Mouse (Mus musculus) G1E (cell line): ENCODE measurements around the gene Hebp1. TPM values are rescaled to one million over a fixed set of nuclear protein-coding genes. Genes with fewer than 3 reads are reported as not detected.

Experiments used
- ATAC-seq: 2 replicates; pipeline ENCODE4 v1.8.0; 2016; ENCODE audit warnings: mild to moderate bottlenecking; ENCODE audit not compliant: insufficient number of reproducible peaks, poor library complexity, low FRiP score, severe bottlenecking; ENCODE audit errors: extremely low read depth
- DNase-seq: peaks from one replicate; pipeline ENCODE4 v3.0.0; 2012; ENCODE audit warnings: low spot score
- H3K27me3 ChIP-seq: 2 replicates; pipeline ENCODE4 v1.6.1; 2012; ENCODE audit warnings: mild to moderate bottlenecking, low read length, inconsistent platforms; ENCODE audit not compliant: insufficient read depth
- H3K36me3 ChIP-seq: replicated peaks from 2 replicates; pipeline ENCODE3; 2012; ENCODE audit warnings: mild to moderate bottlenecking, inconsistent platforms
- H3K4me1 ChIP-seq: 2 replicates; pipeline ENCODE4 v1.6.1; 2012; ENCODE audit warnings: low read depth, low read length, inconsistent platforms, mixed read lengths; ENCODE audit not compliant: insufficient read depth
- H3K4me3 ChIP-seq: 2 replicates; pipeline ENCODE4 v1.5.1; 2012; ENCODE audit warnings: low read depth, mild to moderate bottlenecking, inconsistent platforms, low read length, moderate library complexity, mixed read lengths
- H3K9me3 ChIP-seq: replicated peaks from 2 replicates; pipeline ENCODE4 v1.6.1; 2012; ENCODE audit warnings: inconsistent platforms
- CTCF ChIP-seq: IDR thresholded peaks from 2 replicates; pipeline ENCODE4 v1.5.1; 2012; ENCODE audit warnings: low read depth, low read length, inconsistent platforms, mixed read lengths
- GATA1 ChIP-seq: IDR thresholded peaks from 2 replicates; pipeline ENCODE4 v1.6.1; 2012; ENCODE audit warnings: borderline replicate concordance, low read length, inconsistent platforms, mixed read lengths
- GATA2 ChIP-seq: IDR thresholded peaks from 2 replicates; pipeline ENCODE4 v1.6.1; 2012; ENCODE audit warnings: low read depth, low read length, inconsistent platforms, borderline replicate concordance
- POLR2AphosphoS5 ChIP-seq: IDR thresholded peaks from 2 replicates; pipeline ENCODE4 v1.6.1; 2012; ENCODE audit warnings: low read depth, low read length, inconsistent platforms; ENCODE audit not compliant: insufficient replicate concordance
- TAL1 ChIP-seq: conservative IDR thresholded peaks from 2 replicates; pipeline ENCODE4 v1.6.1; 2012; ENCODE audit warnings: low read depth, low read length, inconsistent platforms, mixed read lengths
- polyA plus RNA-seq: library from polyadenylated mRNA; stranded (reverse); fragments of >175 nt; gene quantifications from 2 replicates; pipeline ENCODE4 v1.2.3, GENCODE M21; 2012
- total RNA-seq, 2 experiments: library from RNA; stranded (forward) in 1 of 2; stranded (reverse) in 1 of 2; fragments of 200-1000 nt in 1 of 2; fragments of >200 nt in 1 of 2; fragmentation: Nextera tagmentation in 1 of 2; gene quantifications; 2 replicates each; pipeline ENCODE4 v1.2.3; 2014 to 2017

Hebp1 gene
- total and polyA plus RNA-seq, 3 experiments: 5.6 to 45.4 (median 21.4) TPM

DNA sequence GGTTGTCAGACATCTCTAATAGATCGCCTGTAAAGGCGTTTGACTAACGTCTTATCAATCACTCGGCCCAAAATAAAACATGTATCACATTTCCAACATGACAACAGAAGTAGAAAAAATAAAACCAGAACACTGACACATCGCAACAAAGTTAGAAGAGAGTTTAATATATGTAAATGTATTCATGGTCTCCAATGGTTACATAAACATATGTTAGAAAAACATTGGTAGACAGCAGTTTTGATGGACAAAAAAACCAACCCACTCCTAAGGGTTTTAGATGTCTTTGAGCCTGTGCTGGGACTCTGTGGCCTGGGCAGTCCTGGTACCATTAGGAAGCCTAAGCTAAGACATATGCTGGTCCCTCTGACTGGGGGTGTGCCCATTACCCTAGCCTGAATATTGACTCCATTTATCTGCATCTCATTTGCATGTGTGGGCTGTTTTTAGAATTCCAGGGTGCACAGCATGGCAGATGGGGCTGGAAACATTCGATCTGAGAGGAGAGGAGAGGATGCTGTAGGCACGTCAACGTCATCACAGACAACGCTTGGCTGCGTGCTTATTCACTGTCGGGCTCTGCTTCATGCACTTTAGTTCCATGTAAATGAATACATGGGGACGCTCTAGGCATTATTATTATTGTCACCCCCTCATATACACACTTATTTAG, 104.9 kb downstream of the Hebp1 start:
- DNase-seq: no peak
- no peaks in the 10 kb centered on the region for H3K36me3 ChIP-seq
- TF ChIP-seq POLR2AphosphoS5: no peak
- TF ChIP-seq GATA1: no peak
- TF ChIP-seq TAL1: no peak
- no peak for TF ChIP-seq GATA2
- TF ChIP-seq CTCF: no peak
- no peaks in the 10 kb centered on the region for H3K9me3 ChIP-seq
- H3K4me3 ChIP-seq: no peak overlapping the region
- H3K27me3 ChIP-seq: no peaks in the 10 kb centered on the region
- no peak for ATAC-seq
- H3K4me1 ChIP-seq: no peaks in the 10 kb centered on the region

DNA sequence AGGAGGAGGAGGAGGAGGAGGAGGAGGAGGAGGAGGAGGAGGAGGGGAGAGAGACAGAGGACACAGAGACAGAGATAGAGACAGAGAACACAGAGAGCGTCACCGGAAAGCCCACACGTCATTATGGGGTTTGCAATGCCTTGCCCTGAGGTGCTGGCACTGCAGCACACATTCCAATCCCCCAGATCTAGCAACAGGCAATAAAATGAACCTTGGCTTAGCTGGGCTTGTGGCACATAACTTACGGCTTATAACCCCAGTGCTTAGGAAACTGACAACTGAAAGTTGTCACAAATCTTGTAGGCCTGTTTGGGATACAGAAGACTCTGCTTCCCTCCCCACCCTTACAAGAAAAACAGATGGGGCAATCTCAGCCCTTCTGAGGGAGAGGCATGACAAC, 107.2 kb downstream of the Hebp1 start:
- Histone ChIP-seq H3K4me3 (no peak overlapping the region), H3K27me3 (no peaks in the 10 kb centered on the region), H3K36me3 (no peaks in the 10 kb centered on the region), H3K9me3 (no peaks in the 10 kb centered on the region), H3K4me1 (no peaks in the 10 kb centered on the region)
- no peak for ATAC-seq
- DNase-seq: no peak
- no peak for TF ChIP-seq GATA2
- TF ChIP-seq TAL1: no peak
- no peak for TF ChIP-seq GATA1
- no peak for TF ChIP-seq CTCF
- TF ChIP-seq POLR2AphosphoS5: no peak

DNA sequence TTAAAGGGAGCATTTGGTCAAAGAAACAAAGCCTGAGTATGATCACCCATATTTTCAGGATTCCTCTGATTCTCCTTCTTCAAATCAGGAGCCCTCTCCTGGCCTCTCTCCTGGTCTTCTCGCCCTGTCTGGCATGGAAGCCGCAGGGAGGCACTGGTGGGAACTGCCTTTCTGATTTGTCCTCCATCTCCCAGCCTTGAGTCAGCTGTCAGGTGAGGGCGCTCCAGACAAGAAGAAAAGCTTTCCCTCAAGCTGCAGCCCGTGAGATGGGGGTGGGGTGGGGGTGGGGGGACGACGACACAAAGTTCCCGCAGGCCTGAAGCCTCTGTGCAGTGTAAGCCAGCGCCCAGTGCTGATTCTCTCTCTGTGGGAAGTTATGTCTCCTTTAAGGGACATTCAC, 108.0 kb downstream of the Hebp1 start:
- no peaks in the 10 kb centered on the region for H3K4me1 ChIP-seq
- TF ChIP-seq GATA2 (no peak), POLR2AphosphoS5 (no peak), GATA1 (no peak), TAL1 (no peak), CTCF (no peak)
- H3K36me3 ChIP-seq: no peaks in the 10 kb centered on the region
- H3K9me3 ChIP-seq: no peaks in the 10 kb centered on the region
- DNase-seq: no peak
- H3K27me3 ChIP-seq: no peaks in the 10 kb centered on the region
- ATAC-seq: no peak
- no peak overlapping the region for H3K4me3 ChIP-seq

DNA sequence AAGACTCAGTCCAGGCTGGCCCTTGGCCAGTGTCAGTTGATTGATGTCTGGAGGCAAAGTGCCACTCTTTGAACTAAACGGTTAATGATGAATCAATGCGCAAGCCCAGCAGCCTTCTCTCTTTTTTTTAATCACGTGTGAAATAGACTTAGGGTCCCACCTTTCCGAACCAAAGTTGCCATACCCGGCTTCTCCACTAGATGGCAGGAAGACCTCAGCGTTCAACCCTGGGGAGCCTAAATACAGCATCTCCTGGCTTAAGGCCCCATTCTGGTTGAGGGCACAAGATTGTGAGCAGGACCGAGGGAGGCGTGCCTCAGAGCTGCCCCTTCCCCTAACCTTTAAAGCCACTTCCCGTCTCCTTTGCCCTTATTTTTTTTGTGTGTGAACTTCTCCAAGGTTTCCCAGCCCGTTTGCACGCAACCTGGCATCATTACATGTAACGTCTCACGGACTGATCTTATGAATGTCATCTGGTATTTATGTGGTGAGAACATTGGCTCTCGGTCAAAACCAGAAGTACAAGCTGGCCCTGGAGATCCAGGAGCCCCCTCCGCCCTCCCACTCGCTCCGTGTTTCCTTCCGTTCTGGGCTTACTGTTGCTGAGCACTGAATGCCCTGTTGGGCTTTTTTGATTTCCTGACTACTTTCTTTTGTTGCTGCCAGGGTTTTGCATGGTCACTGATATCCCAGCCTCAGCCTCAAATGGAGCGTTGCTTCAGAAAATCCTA, 109.9 kb downstream of the Hebp1 start:
- no peak for TF ChIP-seq GATA2
- no peak for TF ChIP-seq POLR2AphosphoS5
- TF ChIP-seq CTCF: peak; percentile 82
- no peak for TF ChIP-seq TAL1
- TF ChIP-seq GATA1: no peak
- no peaks in the 10 kb centered on the region for H3K4me1 ChIP-seq
- H3K27me3 ChIP-seq: no peaks in the 10 kb centered on the region; the same call in 1 of the 2 replicates
- H3K9me3 ChIP-seq: no peaks in the 10 kb centered on the region
- DNase-seq: peak; percentile 41
- no peaks in the 10 kb centered on the region for H3K36me3 ChIP-seq
- ATAC-seq: peak; percentile 66
- H3K4me3 ChIP-seq: no peak overlapping the region

Other genes starting within 250 kb of the Hebp1 start
- 0.83 and 1.5 TPM in 2 replicates for gene Apold1, start 216.3 kb downstream of the Hebp1 start, total RNA-seq (2014; fragmentation: Nextera tagmentation)
- gene Apold1, start 216.3 kb downstream of the Hebp1 start, total RNA-seq (2017): 0.98 and 0.99 TPM in 2 replicates
- gene Apold1, start 216.3 kb downstream of the Hebp1 start, polyA plus RNA-seq: 0.16 and 0.19 TPM in 2 replicates
- gene Ddx47, start 186.4 kb downstream of the Hebp1 start, total RNA-seq (2014; fragmentation: Nextera tagmentation): 81.3 and 100 TPM in 2 replicates
- 120 and 133 TPM in 2 replicates for gene Ddx47, start 186.4 kb downstream of the Hebp1 start, total RNA-seq (2017)
- gene Ddx47, start 186.4 kb downstream of the Hebp1 start, polyA plus RNA-seq: 7.2 and 12.5 TPM in 2 replicates
- not detected in 2 replicates for gene Gprc5a, start 132.4 kb downstream of the Hebp1 start, total RNA-seq (2014; fragmentation: Nextera tagmentation)
- gene Gprc5a, start 132.4 kb downstream of the Hebp1 start, total RNA-seq (2017): not detected in 2 replicates
- gene Gprc5a, start 132.4 kb downstream of the Hebp1 start, polyA plus RNA-seq: not detected in 2 replicates
- not detected in 2 replicates for gene Gprc5d, start 79.7 kb downstream of the Hebp1 start, total RNA-seq (2014; fragmentation: Nextera tagmentation)
- gene Gprc5d, start 79.7 kb downstream of the Hebp1 start, total RNA-seq (2017): 0.12 TPM in 1 of 2 replicates, not detected in the other
- gene Gprc5d, start 79.7 kb downstream of the Hebp1 start, polyA plus RNA-seq: not detected in 2 replicates
- 26.3 and 37.3 TPM in 2 replicates for gene Fam234b, start within 50 bp of the Hebp1 start, total RNA-seq (2014; fragmentation: Nextera tagmentation)
- 18.0 and 18.3 TPM in 2 replicates for gene Fam234b, start within 50 bp of the Hebp1 start, total RNA-seq (2017)
- gene Fam234b, start within 50 bp of the Hebp1 start, polyA plus RNA-seq: 6.6 and 7.5 TPM in 2 replicates
- not detected in 2 replicates for gene Gsg1, start 56.3 kb upstream of the Hebp1 start, total RNA-seq (2014; fragmentation: Nextera tagmentation)
- not detected in 2 replicates for gene Gsg1, start 56.3 kb upstream of the Hebp1 start, total RNA-seq (2017)
- not detected in 2 replicates for gene Gsg1, start 56.3 kb upstream of the Hebp1 start, polyA plus RNA-seq
- gene Pbp2, start 112.4 kb upstream of the Hebp1 start, total RNA-seq (2014; fragmentation: Nextera tagmentation): not detected in 2 replicates
- gene Pbp2, start 112.4 kb upstream of the Hebp1 start, total RNA-seq (2017): not detected in 2 replicates
- not detected in 2 replicates for gene Pbp2, start 112.4 kb upstream of the Hebp1 start, polyA plus RNA-seq
- gene Emp1, start 164.5 kb upstream of the Hebp1 start, total RNA-seq (2014; fragmentation: Nextera tagmentation): not detected in 2 replicates
- 0.06 and 0.22 TPM in 2 replicates for gene Emp1, start 164.5 kb upstream of the Hebp1 start, total RNA-seq (2017)
- not detected in 2 replicates for gene Emp1, start 164.5 kb upstream of the Hebp1 start, polyA plus RNA-seq